ENCODE assay signal across 11 mouse cellular contexts in genomic region chr5:9015352-9015751, GRCm38 (mm10). TPM values are rescaled to one million over a fixed set of nuclear protein-coding genes. Genes with fewer than 3 reads are reported as not detected.
DNase-seq lines count a peak whose midpoint lies in the region; ATAC-seq and TF ChIP-seq lines count a peak whose summit lies in the region.
"Had no signal": no experiment of that assay in that cellular context is flagged by ENCODE, and none has a peak within 500 bp of the region (broad histone marks: within the 10 kb centered on the region; RNA-seq: fewer than 3 reads in every experiment).

No protein-coding gene starts in this region.

- no peaks in the 10 kb centered on the region for H3K36me3 ChIP-seq in CH12.LX (replicated peaks in 1 of 2; ENCODE audit: control insufficient read depth in 1 of 2, insufficient read depth in 1 of 2, low read length in 1 of 2)
- H3K36me3 ChIP-seq: midbrain, embryonic 12.5 days had no signal

- H3K79me2 ChIP-seq in CH12.LX (replicated peaks; ENCODE audit: control insufficient read depth, extremely low read depth, insufficient read depth, poor library complexity, severe bottlenecking), result no peaks in the 10 kb centered on the region

- H3K27ac ChIP-seq in CH12.LX (ENCODE audit: insufficient read depth, low read depth), result no peak overlapping the region
- H3K27ac ChIP-seq: midbrain, embryonic 12.5 days had no signal

- no peak overlapping the region for H3K9ac ChIP-seq in CH12.LX (ENCODE audit: insufficient read depth, low read depth)
- H3K9ac ChIP-seq: midbrain, embryonic 12.5 days had no signal

- no peak for TF ChIP-seq RAD21 in CH12.LX (IDR thresholded peaks at IDR 0.05; ENCODE audit: low read depth, low read length)

- no peaks in the 10 kb centered on the region for H3K9me3 ChIP-seq in CH12.LX (replicated peaks; ENCODE audit: low read length)
- H3K9me3 ChIP-seq: midbrain, embryonic 12.5 days had no signal

- no peak overlapping the region for H3K4me3 ChIP-seq in CH12.LX (replicated peaks in 1 of 3; ENCODE audit: low read depth in 2 of 3, low read length in 2 of 3, poor library complexity in 1 of 3)
- H3K4me3 ChIP-seq: midbrain, embryonic 12.5 days had no signal

- peaks cover 0 to 19% of the 10 kb centered on the region in 2 experiments; a peak in 3 of 4 replicates for H3K4me1 ChIP-seq in CH12.LX (ENCODE audit: control insufficient read depth in 1 of 2, insufficient read depth in 2 of 2)
- H3K4me1 ChIP-seq: midbrain, embryonic 12.5 days had no signal

- no peaks in the 10 kb centered on the region for H3K27me3 ChIP-seq in CH12.LX (replicated peaks)
- H3K27me3 ChIP-seq: midbrain, embryonic 12.5 days had no signal

- no peak for TF ChIP-seq POLR2A in CH12.LX (IDR thresholded peaks at IDR 0.05; ENCODE audit: low read depth, low read length)

- in situ Hi-C loops in CH12.LX (cut with MboI; ENCODE audit: low pct_ligation_motif_present, low pct_unique_long_range_greater_than_20kb, low sequenced_read_pairs), result no loop called here

- intact Hi-C loops in heart, postnatal 10 days (cut with DNase I), result no loop called here

- no peak overlapping the region for H3K4me2 ChIP-seq in CH12.LX (ENCODE audit: insufficient read depth, low read depth, poor library complexity, severe bottlenecking)
- H3K4me2 ChIP-seq: heart, embryonic 11.5 days; midbrain, embryonic 12.5 days had no signal

- peak; percentile 79 for ATAC-seq in inflammation-experienced regulatory T-cells, adult 6 months
- no peak for ATAC-seq in erythroid progenitor cell, adult 5-6 weeks (replicated peaks; ENCODE audit: low FRiP score, poor library complexity, severe bottlenecking)

- dilution Hi-C loops in CH12.LX (cut with MboI; ENCODE audit: extremely low pct_ligation_motif_present, extremely low pct_unique_long_range_greater_than_20kb, low sequenced_read_pairs), result no loop called here

- DNase-seq in heart, postnatal 10 days, result peak; percentile 9 to 16
- DNase-seq in heart, adult 11 months, result no peak
- peak; percentile 29 for DNase-seq in CH12.LX (ENCODE audit: extremely low read depth)
- DNase-seq in thymus, postnatal 0 days (ENCODE audit: low spot score), result peak; percentile 73
- no peak for DNase-seq in cerebellum, adult 8-10 months
- DNase-seq in spleen, adult 18-20 months, result no peak
- DNase-seq: left cerebral cortex, postnatal 4 days had no signal

- no peak for TF ChIP-seq EP300 in CH12.LX (IDR thresholded peaks at IDR 0.05; ENCODE audit: low read length)

- TF ChIP-seq CTCF in CH12.LX (conservative IDR thresholded peaks at IDR 0.05 in 1 of 2, IDR thresholded peaks at IDR 0.05 in 1 of 2; ENCODE audit: low read depth in 2 of 2, low read length in 2 of 2), result no peak

TF ChIP-seq in CH12.LX, 34 proteins besides CTCF, POLR2A, EP300 and RAD21:
- TF ChIP-seq ZMIZ1 (IDR thresholded peaks at IDR 0.05; ENCODE audit: low read depth, low read length) (no peak), NELFE (IDR thresholded peaks at IDR 0.05; ENCODE audit: low read depth, low read length) (no peak), ELF1 (IDR thresholded peaks at IDR 0.05; ENCODE audit: low read depth, low read length) (no peak), TCF12 (IDR thresholded peaks at IDR 0.05; ENCODE audit: low read depth, low read length) (no peak), JUN (IDR thresholded peaks at IDR 0.05; ENCODE audit: insufficient read depth, low read depth, low read length) (no peak), PAX5 (IDR thresholded peaks at IDR 0.05; ENCODE audit: low read length) (no peak), MXI1 (IDR thresholded peaks at IDR 0.05; ENCODE audit: low read depth, low read length) (no peak), TBP (conservative IDR thresholded peaks at IDR 0.05; ENCODE audit: low read depth, low read length) (no peak), MAX (IDR thresholded peaks at IDR 0.05; ENCODE audit: low read length) (no peak), ETS1 (conservative IDR thresholded peaks at IDR 0.05; ENCODE audit: low read depth, low read length) (no peak), MYC (IDR thresholded peaks at IDR 0.05; ENCODE audit: low read depth, low read length) (no peak)

RNA-seq across cellular contexts. Expression of gene Crot, which starts 18.2 kb away (rescaled TPM):
- total RNA-seq in heart, postnatal 10 days (2021), result 10 to 100 TPM; 22.9 to 27.0 TPM
- 12.4 and 13.4 TPM in 2 replicates for total RNA-seq in CH12.LX (2012; rRNA removed)
- total RNA-seq in CH12.LX (2014; rRNA removed), result 18.2 and 22.4 TPM in 2 replicates
- 12.0 and 13.5 TPM in 2 replicates for polyA plus RNA-seq in CH12.LX (2012; ENCODE audit: insufficient read length, low read depth)
- polyA plus RNA-seq in inflammation-experienced regulatory T-cells, adult 6 months (2017; shearing (Covaris generic)), result 100 to 1,000 TPM in 1 of 3 experiments, 10 to 100 TPM in 2; 64.9 to 114 (median 81.6) TPM
- polyA plus RNA-seq in thymus, postnatal 0 days (2015; fragmentation: Nextera tagmentation; extraction: Ambion mirVana), result 41.6 and 43.4 TPM in 2 replicates
- 7.9 and 15.5 TPM in 2 replicates for total RNA-seq in erythroid progenitor cell, adult 5-6 weeks (2015; ENCODE audit: low replicate concordance)
- total RNA-seq in erythroid progenitor cell, adult 5-6 weeks (2017; ENCODE audit: low replicate concordance), result 6.4 and 6.7 TPM in 2 replicates

Comparison
In these comparisons a context has a peak if more than half of its experiments do, and no peak if none do; other contexts are left out.
1. DNase-seq: peak in heart, postnatal 10 days (2 of 2), CH12.LX (single experiment) and thymus, postnatal 0 days (single experiment); none in heart, adult 11 months (single experiment), cerebellum, adult 8-10 months (single experiment) and spleen, adult 18-20 months (0 of 2).